Comparison of ENCODE assay signal across 35 mouse cellular contexts in the genomic region with DNA sequence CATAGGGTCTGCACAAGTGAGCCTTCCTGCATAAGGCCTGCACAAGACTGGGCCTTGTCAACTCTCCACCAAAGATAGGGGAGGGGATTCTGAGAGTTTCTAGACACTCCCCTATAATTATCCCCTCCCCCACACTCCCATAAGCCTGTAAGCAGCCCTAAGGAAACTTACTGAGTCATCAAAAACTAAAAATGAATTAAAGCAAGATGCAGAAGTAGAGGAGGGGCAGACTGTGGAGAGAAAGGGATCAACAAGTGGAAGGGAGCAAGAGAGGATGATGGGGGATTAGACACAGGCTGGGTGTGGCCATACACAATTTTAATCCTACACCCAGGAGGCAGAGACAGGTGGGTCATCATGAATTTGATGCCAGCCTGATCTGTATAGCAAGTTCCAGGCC.
"Had no signal": no experiment of that assay in that cellular context is flagged by ENCODE, and none has a peak within 500 bp of the region (broad histone marks: within the 10 kb centered on the region; RNA-seq: fewer than 3 reads in every experiment).

No protein-coding gene starts in this region.

- H3K9ac ChIP-seq: heart, embryonic 12.5 days; heart, embryonic 13.5 days; heart, embryonic 15.5 days; hindbrain, embryonic 12.5 days; hindbrain, embryonic 13.5 days; hindbrain, embryonic 14.5 days; hindbrain, embryonic 15.5 days; intestine, embryonic 15.5 days; kidney, embryonic 15.5 days had no signal

- H3K4me2 ChIP-seq: heart, embryonic 11.5 days; heart, embryonic 12.5 days; heart, embryonic 13.5 days; heart, embryonic 15.5 days; hindbrain, embryonic 12.5 days; hindbrain, embryonic 13.5 days; hindbrain, embryonic 14.5 days; hindbrain, embryonic 15.5 days; intestine, embryonic 15.5 days; kidney, embryonic 15.5 days had no signal

- DNase-seq: heart, postnatal 10 days; heart, postnatal 14 days; heart, postnatal 36 days; heart, postnatal 4 days; kidney, adult 11 months; kidney, adult 18-20 months; kidney, adult 2 months; kidney, adult 8-10 months; kidney, adult 9 months; kidney, postnatal 10 days; kidney, postnatal 14 days; kidney, postnatal 25 days; kidney, postnatal 36 days; kidney, postnatal 4 days; layer of hippocampus, adult 9-11 months; layer of hippocampus, postnatal 36 days had no signal

- ATAC-seq: hindbrain, embryonic 16.5 days; hindbrain, postnatal 0 days; inflammation-experienced regulatory T-cells, adult 6 months; intestine, embryonic 15.5 days; intestine, embryonic 16.5 days; intestine, postnatal 0 days had no signal

- H3K9me3 ChIP-seq: heart, embryonic 10.5 days; heart, embryonic 12.5 days; heart, embryonic 13.5 days; heart, embryonic 15.5 days; hindbrain, embryonic 12.5 days; hindbrain, embryonic 13.5 days; hindbrain, embryonic 15.5 days; intestine, embryonic 15.5 days; kidney, embryonic 15.5 days had no signal

- H3K27me3 ChIP-seq: heart, embryonic 15.5 days; hindbrain, embryonic 12.5 days; hindbrain, embryonic 13.5 days; hindbrain, embryonic 15.5 days; intestine, embryonic 15.5 days had no signal

- H3K4me3 ChIP-seq: heart, embryonic 10.5 days; heart, embryonic 12.5 days; heart, embryonic 13.5 days; heart, embryonic 15.5 days; hindbrain, embryonic 12.5 days; hindbrain, embryonic 13.5 days; hindbrain, embryonic 15.5 days; intestine, embryonic 15.5 days; kidney, embryonic 15.5 days; layer of hippocampus, adult 2 months; left cerebral cortex, adult 2 months had no signal

- H3K36me3 ChIP-seq: heart, embryonic 10.5 days; heart, embryonic 12.5 days; heart, embryonic 13.5 days; heart, embryonic 15.5 days; hindbrain, embryonic 12.5 days; hindbrain, embryonic 13.5 days; hindbrain, embryonic 15.5 days; intestine, embryonic 15.5 days; kidney, embryonic 15.5 days had no signal

- H3K27ac ChIP-seq: heart, embryonic 10.5 days; heart, embryonic 13.5 days; heart, embryonic 15.5 days; hindbrain, embryonic 12.5 days; hindbrain, embryonic 13.5 days; hindbrain, embryonic 14.5 days; hindbrain, embryonic 15.5 days; hindbrain, postnatal 0 days; intestine, embryonic 15.5 days; kidney, embryonic 15.5 days; kidney, postnatal 0 days; layer of hippocampus, adult 2 months; left cerebral cortex, adult 2 months had no signal

- H3K4me1 ChIP-seq: heart, embryonic 10.5 days; heart, embryonic 12.5 days; heart, embryonic 13.5 days; heart, embryonic 15.5 days; intestine, embryonic 15.5 days; kidney, embryonic 15.5 days had no signal
